Mouse (Mus musculus): Measurements from ENCODE around the gene Abhd15.

- TF ChIP-seq CTCF (IDR thresholded peaks at IDR 0.05; ENCODE audit: low read depth), result no peak
- no peak for TF ChIP-seq EP300 (IDR thresholded peaks at IDR 0.05; ENCODE audit: low read depth)
Observed at GRCm38 (mm10) chr11:77505291-77505980, 9.5 kb upstream of the Abhd15 start.

All from heart, postnatal 0 days (tissue).